Mouse (Mus musculus) forebrain, embryonic 10.5 days (tissue): ENCODE measurements at regions not wholly inside any gene's neighbourhood (a gene's known extent, or its start where the extent isn't known, plus 50 kb on each side); places are given as distances from the start of the nearest gene placed in this dataset.

ENCODE experiments used
- DNase-seq: peaks from one replicate; pipeline ENCODE4 v3.0.0-alpha.2; 2017; ENCODE audit warnings: low spot score; ENCODE audit errors: extremely low spot score
- H3K27ac ChIP-seq: fragments of 300-500 bp; sonication (generic); 2 replicates; pipeline ENCODE4 v1.5.1; 2016; ENCODE audit warnings: mild to moderate bottlenecking
- H3K27me3 ChIP-seq: fragments of 300-500 bp; sonication (generic); 2 replicates; pipeline ENCODE4 v1.6.1; 2016; ENCODE audit warnings: mild to moderate bottlenecking; ENCODE audit not compliant: poor library complexity, severe bottlenecking
- H3K36me3 ChIP-seq: fragments of 300-500 bp; sonication (generic); replicated peaks from 2 replicates; pipeline ENCODE4 v1.6.1; 2016; ENCODE audit warnings: mild to moderate bottlenecking, moderate library complexity
- H3K4me1 ChIP-seq: fragments of 300-500 bp; sonication (generic); 2 replicates; pipeline ENCODE4 v1.6.1; 2016
- H3K4me3 ChIP-seq: fragments of 300-500 bp; sonication (generic); 2 replicates; pipeline ENCODE4 v1.5.1; 2016; ENCODE audit warnings: mild to moderate bottlenecking, moderate library complexity
- H3K9me3 ChIP-seq: fragments of 300-500 bp; sonication (generic); 2 replicates; pipeline ENCODE4 v1.6.1; 2016; ENCODE audit warnings: mild to moderate bottlenecking, moderate library complexity
- WGBS: fragments of 180-500 bp; shearing (Covaris S2); methylation state at CpG from one replicate; pipeline ENCODE4 v1.1.7; 2016; 5-methylcytosine and 5-hydroxymethylcytosine counted together

DNA sequence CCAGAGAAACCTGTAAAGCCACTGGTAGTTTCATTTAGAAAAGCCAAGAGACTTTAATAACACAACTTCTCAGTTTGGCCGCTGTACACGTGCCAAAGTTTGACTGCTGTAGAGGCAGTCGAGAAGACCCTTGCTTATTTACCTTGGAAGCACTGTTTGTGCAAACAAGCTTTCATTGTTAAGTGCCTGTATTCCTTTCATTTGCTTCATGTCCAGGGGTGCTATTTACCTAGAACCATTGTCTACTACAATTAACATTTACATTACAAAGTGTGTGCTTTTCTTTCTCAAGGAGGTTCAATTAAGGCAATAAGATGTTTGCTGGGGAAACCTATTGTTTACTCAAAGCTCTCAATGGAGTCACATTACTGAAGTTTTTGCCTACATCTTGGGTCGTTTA is 236.9 kb downstream of the Mef2c start:
- peaks cover 82% of the 10 kb centered on the region for H3K27me3 ChIP-seq
- peak overlapping the region; percentile 94 for H3K27ac ChIP-seq
- H3K4me1 ChIP-seq, result peaks cover 43% of the 10 kb centered on the region
- DNase-seq, result peak; percentile 16
- 8% methylated on average over 4 of the region's 4 CpGs for whole genome bisulfite sequencing
- peaks cover 50% of the 10 kb centered on the region for H3K36me3 ChIP-seq
- H3K9me3 ChIP-seq, result no peaks in the 10 kb centered on the region
- H3K4me3 ChIP-seq, result peak overlapping the region; percentile 84

DNA sequence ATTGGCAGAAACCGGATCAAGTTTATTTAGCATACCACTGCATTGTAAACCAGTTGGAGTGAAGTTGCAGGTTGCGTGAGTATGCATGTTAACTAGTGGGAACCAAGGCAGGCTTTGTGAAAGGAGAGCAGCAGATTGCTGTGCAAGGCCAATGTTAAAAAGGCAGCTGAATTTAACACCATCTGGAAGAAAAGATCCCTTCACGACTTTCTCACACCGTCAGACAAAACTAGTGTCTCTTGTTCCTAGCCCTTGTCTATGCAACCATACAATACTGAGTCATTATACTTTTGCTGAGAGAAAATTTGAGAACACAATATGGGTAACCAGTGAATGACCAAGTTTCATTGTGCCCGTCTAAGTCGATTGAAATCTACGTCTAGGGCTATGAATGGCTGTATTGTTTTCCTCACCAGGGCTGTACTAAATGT is 237.8 kb downstream of the Mef2c start:
- Histone ChIP-seq H3K36me3 (peaks cover 42% of the 10 kb centered on the region), H3K9me3 (no peaks in the 10 kb centered on the region), H3K4me1 (peaks cover 49% of the 10 kb centered on the region), H3K27me3 (peaks cover 79% of the 10 kb centered on the region), H3K4me3 (peak overlapping the region; percentile 84), H3K27ac (peak overlapping the region; percentile 94)
- WGBS, result 10% methylated on average over 7 of the region's 7 CpGs
- DNase-seq, result peak; percentile 52

- no peaks in the 10 kb centered on the region for H3K9me3 ChIP-seq
- peak overlapping the region; percentile 84; the same call in 1 of the 2 replicates for H3K4me3 ChIP-seq
- WGBS, result 52% methylated on average over 2 of the region's 2 CpGs
- H3K27me3 ChIP-seq, result peaks cover 74% of the 10 kb centered on the region
- H3K27ac ChIP-seq, result peak overlapping the region; percentile 94
- peaks cover 37% of the 10 kb centered on the region for H3K36me3 ChIP-seq
- DNase-seq, result no peak
- H3K4me1 ChIP-seq, result peaks cover 49% of the 10 kb centered on the region
Observed at GRCm38 (mm10) chr13:83742102-83742501, 238.3 kb downstream of the Mef2c start.

DNA sequence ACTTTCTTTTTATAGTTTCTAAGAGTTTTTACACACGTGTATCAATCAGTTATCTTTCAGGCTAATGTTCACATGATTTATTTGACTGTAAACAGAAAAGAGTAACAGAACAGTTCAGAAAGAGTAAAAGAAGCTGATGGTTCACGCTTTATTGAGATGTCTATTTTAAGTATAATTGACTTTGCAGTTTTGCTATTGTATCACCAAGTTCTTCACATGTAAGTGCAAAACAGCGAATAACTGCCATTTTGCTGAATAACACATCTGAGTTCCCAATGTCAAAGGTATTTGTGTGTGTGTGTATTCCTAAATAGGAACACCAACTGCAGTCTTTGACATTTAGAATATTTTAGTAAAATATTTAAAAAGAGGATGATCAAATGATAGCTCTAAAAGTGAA is 238.7 kb downstream of the Mef2c start:
- WGBS, result 70% methylated on average over 3 of the region's 3 CpGs
- no peaks in the 10 kb centered on the region for H3K9me3 ChIP-seq
- DNase-seq, result no peak
- H3K4me1 ChIP-seq, result peaks cover 49% of the 10 kb centered on the region
- peak overlapping the region; percentile 94; the same call in 1 of the 2 replicates for H3K27ac ChIP-seq
- H3K4me3 ChIP-seq, result peak overlapping the region; percentile 84; the same call in 1 of the 2 replicates
- H3K36me3 ChIP-seq, result peaks cover 33% of the 10 kb centered on the region
- peaks cover 73% of the 10 kb centered on the region for H3K27me3 ChIP-seq

- Histone ChIP-seq H3K27ac (no peak overlapping the region), H3K4me1 (peaks cover 45% of the 10 kb centered on the region), H3K36me3 (peaks cover 24% of the 10 kb centered on the region), H3K27me3 (peaks cover 68% of the 10 kb centered on the region), H3K9me3 (no peaks in the 10 kb centered on the region), H3K4me3 (no peak overlapping the region)
- WGBS, result 84% methylated on average over 2 of the region's 2 CpGs
- peak; percentile 19 for DNase-seq
Observed at GRCm38 (mm10) chr13:83743381-83743780, 239.5 kb downstream of the Mef2c start.

DNA sequence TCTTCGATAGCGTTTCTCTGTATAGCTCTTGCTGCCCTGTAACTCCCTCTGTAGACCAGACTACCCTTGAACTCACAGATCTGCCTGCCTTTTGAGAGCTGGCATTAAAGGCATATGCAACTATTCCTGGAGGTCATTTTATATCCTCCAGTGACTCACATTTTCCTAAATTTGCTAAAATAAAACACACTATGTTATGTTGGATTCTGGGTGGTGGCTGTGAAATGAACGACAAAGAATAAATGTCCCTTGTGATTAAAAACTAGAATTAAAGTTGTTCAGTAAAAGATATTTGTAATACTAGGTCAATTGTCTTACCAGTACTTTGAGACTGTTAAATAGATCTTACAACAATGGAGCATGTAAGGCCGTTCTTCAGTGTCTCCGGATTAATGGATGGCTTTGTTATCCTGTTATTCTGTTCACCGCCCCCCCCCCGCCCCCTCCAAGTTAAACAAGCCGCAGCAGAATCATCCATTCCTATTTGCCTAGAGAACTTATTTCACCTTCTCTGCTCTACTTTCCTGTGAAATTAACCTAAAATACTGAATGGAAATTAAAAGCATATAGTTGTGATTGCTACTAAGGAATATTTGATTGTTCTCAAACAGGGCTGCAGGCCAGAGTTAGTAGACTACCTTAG is 240.4 kb downstream of the Mef2c start:
- Histone ChIP-seq H3K27me3 (peaks cover 61% of the 10 kb centered on the region), H3K4me3 (peak overlapping the region; percentile 51), H3K36me3 (peaks cover 16% of the 10 kb centered on the region), H3K9me3 (no peaks in the 10 kb centered on the region), H3K4me1 (peaks cover 49% of the 10 kb centered on the region), H3K27ac (peak overlapping the region; percentile 84)
- no peak for DNase-seq
- WGBS, result 31% methylated on average over 8 of the region's 8 CpGs

DNA sequence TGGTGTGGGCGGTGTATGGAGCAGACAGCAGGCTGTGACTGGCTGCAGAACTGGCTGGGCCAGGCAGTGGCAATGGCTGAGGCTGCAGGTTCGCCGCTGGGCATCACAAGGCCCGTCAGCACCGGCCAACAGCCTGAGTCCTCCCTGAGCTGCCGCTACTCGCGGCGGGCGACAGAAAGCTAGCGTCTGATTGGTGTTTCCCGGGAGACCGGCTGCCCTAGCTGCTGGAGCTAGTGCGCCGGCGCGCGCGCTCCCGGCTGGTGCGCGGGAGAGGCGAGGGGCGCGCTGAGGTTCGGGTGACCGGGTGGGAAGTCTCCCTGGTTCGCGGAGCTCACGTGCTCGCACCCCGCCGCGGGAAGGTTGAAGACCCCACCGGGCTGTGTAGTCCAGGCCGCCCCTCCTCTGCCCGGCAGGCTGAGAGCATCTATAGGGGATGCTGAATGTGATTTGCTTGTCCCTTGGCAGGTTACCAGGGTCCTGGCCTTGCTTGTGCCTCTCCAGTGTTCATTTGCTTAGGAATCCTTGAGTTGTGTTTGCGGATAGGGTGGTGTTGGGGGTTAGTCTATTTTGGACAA is 241.2 kb downstream of the Mef2c start:
- H3K9me3 ChIP-seq, result no peaks in the 10 kb centered on the region
- peak overlapping the region; percentile 51 for H3K4me3 ChIP-seq
- DNase-seq, result peak; percentile 91
- peaks cover 10% of the 10 kb centered on the region for H3K36me3 ChIP-seq
- H3K4me1 ChIP-seq, result peaks cover 55% of the 10 kb centered on the region
- WGBS, result under 1% methylated on average over 38 of the region's 38 CpGs
- peaks cover 59% of the 10 kb centered on the region for H3K27me3 ChIP-seq
- H3K27ac ChIP-seq, result peak overlapping the region; percentile 84

DNA sequence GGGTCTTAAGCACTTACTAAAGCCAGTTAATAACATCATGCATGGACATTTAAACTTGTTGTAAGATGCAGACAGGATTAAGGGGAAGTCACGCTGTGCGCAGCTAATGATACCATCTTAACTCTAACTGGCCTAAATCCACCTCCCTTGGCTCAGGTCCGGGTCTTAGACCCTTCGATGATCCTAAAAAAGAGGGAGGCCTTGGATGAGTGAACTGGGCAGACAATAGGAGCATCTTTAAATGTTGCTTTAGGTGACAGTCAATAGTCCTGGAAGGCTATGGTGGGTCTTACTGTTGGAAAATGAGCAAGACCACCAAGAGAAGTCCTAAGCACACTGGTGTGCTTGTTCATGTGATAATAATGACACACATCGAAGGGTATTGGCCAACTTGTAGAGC is 242.1 kb downstream of the Mef2c start:
- Histone ChIP-seq H3K9me3 (no peaks in the 10 kb centered on the region), H3K27me3 (peaks cover 50% of the 10 kb centered on the region), H3K4me1 (peaks cover 46% of the 10 kb centered on the region), H3K36me3 (peaks cover under 1% of the 10 kb centered on the region; the same call in 1 of the 2 replicates), H3K4me3 (no peak overlapping the region), H3K27ac (peak overlapping the region; percentile 84)
- peak; percentile 31 for DNase-seq
- WGBS, result 40% methylated on average over 5 of the region's 5 CpGs

GRCm38 (mm10) chr13:83747671-83748070 is 243.8 kb downstream of the Mef2c start:
- Histone ChIP-seq H3K27ac (no peak overlapping the region), H3K27me3 (peaks cover 36% of the 10 kb centered on the region), H3K9me3 (no peaks in the 10 kb centered on the region), H3K36me3 (no peaks in the 10 kb centered on the region), H3K4me1 (peaks cover 38% of the 10 kb centered on the region), H3K4me3 (no peak overlapping the region)
- WGBS, result 87% methylated on average over 3 of the region's 3 CpGs
- DNase-seq, result no peak

GRCm38 (mm10) chr13:83749376-83750150 is 245.7 kb downstream of the Mef2c start:
- Histone ChIP-seq H3K4me3 (no peak overlapping the region), H3K4me1 (peaks cover 28% of the 10 kb centered on the region), H3K27ac (peak overlapping the region; percentile 68; the same call in 1 of the 2 replicates), H3K36me3 (no peaks in the 10 kb centered on the region), H3K27me3 (peaks cover 29% of the 10 kb centered on the region), H3K9me3 (no peaks in the 10 kb centered on the region)
- 69% methylated on average over 8 of the region's 8 CpGs for WGBS
- no peak for DNase-seq

DNA sequence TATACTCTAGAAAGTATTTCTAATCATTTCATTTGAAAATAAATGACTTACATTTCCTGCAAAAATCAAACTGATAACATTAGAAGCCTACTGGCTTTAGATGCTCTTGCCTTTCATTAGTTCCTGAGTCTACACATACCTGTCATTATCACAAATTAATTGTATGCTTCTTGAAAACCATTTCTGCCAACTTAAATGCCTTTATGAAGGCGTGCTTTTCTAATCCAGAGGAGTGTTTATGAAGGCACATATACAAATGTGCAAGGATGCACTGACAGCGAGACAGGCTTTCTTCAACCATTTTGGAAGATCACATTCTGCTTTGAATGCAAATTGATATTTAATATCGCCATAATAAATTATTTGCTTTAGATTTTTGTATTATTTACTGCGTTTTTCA is 246.6 kb downstream of the Mef2c start:
- no peak overlapping the region for H3K27ac ChIP-seq

DNA sequence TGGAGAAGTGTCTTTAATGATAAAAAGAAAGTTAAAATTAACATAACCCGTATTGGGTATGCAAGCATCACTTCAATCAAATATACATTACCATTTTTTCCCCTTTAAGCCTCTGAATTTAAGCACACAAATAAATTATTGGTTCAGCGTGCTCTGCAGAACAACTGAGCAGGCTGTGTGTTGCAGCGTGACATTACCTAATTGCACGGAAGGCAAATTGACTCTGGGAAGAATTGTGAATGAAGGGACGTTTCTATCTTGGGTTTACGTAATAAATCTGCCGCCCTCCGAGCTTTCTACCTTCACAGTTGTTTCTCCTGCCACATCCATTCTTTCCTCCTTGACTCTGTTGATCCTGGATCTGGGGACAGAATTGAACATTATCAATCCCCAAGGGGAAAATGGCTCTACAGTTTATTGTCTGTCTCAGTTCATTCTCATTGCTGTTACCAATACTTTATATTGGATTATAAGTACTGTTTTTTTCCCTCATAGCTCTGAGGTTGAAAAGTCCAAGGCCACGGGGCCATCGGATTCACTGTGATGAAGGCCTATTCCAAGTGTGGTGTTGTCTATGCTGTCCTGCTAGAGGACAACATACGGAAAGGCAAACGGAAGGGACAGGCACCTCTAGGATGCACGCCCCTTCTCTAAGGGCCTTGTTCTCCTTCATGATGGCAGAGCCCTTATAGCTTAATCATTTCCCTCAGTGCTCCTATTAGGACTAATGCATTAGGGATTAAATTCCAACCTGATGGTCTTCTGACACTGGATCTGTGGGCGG is 256.7 kb downstream of the Mef2c start:
- Histone ChIP-seq H3K9me3 (no peaks in the 10 kb centered on the region), H3K27me3 (no peaks in the 10 kb centered on the region), H3K4me3 (no peak overlapping the region), H3K27ac (no peak overlapping the region; the same call in 1 of the 2 replicates), H3K36me3 (no peaks in the 10 kb centered on the region), H3K4me1 (no peaks in the 10 kb centered on the region)
- DNase-seq, result no peak
- WGBS, result 91% methylated on average over 14 of the region's 14 CpGs

More for the DNA sequence above, 246.6 kb downstream of the Mef2c start:
- WGBS, result 62% methylated on average over 4 of the region's 4 CpGs
- Histone ChIP-seq H3K27me3 (peaks cover 23% of the 10 kb centered on the region), H3K36me3 (no peaks in the 10 kb centered on the region), H3K9me3 (no peaks in the 10 kb centered on the region), H3K4me1 (peaks cover 19% of the 10 kb centered on the region), H3K4me3 (no peak overlapping the region)
- no peak for DNase-seq
